Mouse (Mus musculus) kidney, postnatal 0 days (tissue): Measurements from ENCODE around the gene Amacr. TPM values are rescaled to one million over a fixed set of nuclear protein-coding genes. Genes with fewer than 3 reads are reported as not detected.

ENCODE experiments used
- ATAC-seq: fragments of 200-750 bp; cut with Nextera tagmentation; replicated peaks from 2 replicates; pipeline ENCODE4 v1.8.0; 2017; ENCODE audit warnings: low read depth, moderate number of reproducible peaks, moderate TSS enrichment, moderate library complexity; ENCODE audit not compliant: low FRiP score
- DNase-seq: peaks from one replicate; pipeline ENCODE4 v3.0.0-alpha.2; 2016; ENCODE audit warnings: low spot score
- H3K27ac ChIP-seq: fragments of 300-500 bp; sonication (generic); 2 replicates; pipeline ENCODE4 v1.5.1; 2014; ENCODE audit warnings: mild to moderate bottlenecking
- H3K27me3 ChIP-seq: fragments of 300-500 bp; sonication (generic); 2 replicates; pipeline ENCODE4 v1.6.1; 2014; ENCODE audit warnings: low read length, mixed read lengths; ENCODE audit not compliant: insufficient read depth
- H3K36me3 ChIP-seq: fragments of 300-500 bp; sonication (generic); 2 replicates; pipeline ENCODE4 v1.6.1; 2014; ENCODE audit warnings: low read length, mixed read lengths; ENCODE audit not compliant: insufficient read depth
- H3K4me1 ChIP-seq: fragments of 300-500 bp; sonication (generic); replicated peaks from 2 replicates; pipeline ENCODE4 v1.6.1; 2014; ENCODE audit warnings: antibody characterized with exemption, low read length, mixed read lengths; ENCODE audit not compliant: insufficient read depth
- H3K4me2 ChIP-seq: fragments of 300-500 bp; sonication (generic); 2 replicates; pipeline ENCODE4 v1.6.1; 2014; ENCODE audit warnings: mild to moderate bottlenecking, low read length, moderate library complexity, mixed read lengths
- H3K4me3 ChIP-seq: fragments of 300-500 bp; sonication (generic); replicated peaks from 2 replicates; pipeline ENCODE4 v1.5.1; 2014; ENCODE audit warnings: low read depth, low read length
- H3K9ac ChIP-seq: fragments of 300-500 bp; sonication (generic); 2 replicates; pipeline ENCODE4 v1.6.1; 2014; ENCODE audit warnings: low read depth, low read length
- H3K9me3 ChIP-seq: fragments of 300-500 bp; sonication (generic); replicated peaks from 2 replicates; pipeline ENCODE4 v1.6.1; 2016; ENCODE audit warnings: low read length, inconsistent platforms, mixed read lengths
- CTCF ChIP-seq: IDR thresholded peaks from 2 replicates; pipeline ENCODE4 v1.5.1; 2016; ENCODE audit warnings: antibody characterized with exemption, low read depth, mild to moderate bottlenecking, moderate library complexity
- WGBS: fragments of 180-500 bp; shearing (Covaris S2); extraction: QIAGEN DNeasy Blood & Tissue Kit; methylation state at CpG from one replicate; pipeline ENCODE4 v1.1.7; 2014; 5-methylcytosine and 5-hydroxymethylcytosine counted together
- polyA plus RNA-seq: library from polyadenylated mRNA; unstranded; fragments of >200 nt; fragmentation: Nextera tagmentation; extraction: Ambion mirVana; gene quantifications from 2 replicates; pipeline ENCODE4 v1.2.1, GENCODE M21; 2015

The Amacr gene
- polyA plus RNA-seq, 1 experiment from 2014 or later: 47.4 TPM

GRCm38 (mm10) chr15:11040067-11040466 is 58.5 kb downstream of the Amacr start:
- no peak overlapping the region for H3K4me3 ChIP-seq
- peaks cover 32% of the 10 kb centered on the region for H3K27me3 ChIP-seq
- H3K9me3 ChIP-seq: no peaks in the 10 kb centered on the region
- H3K36me3 ChIP-seq: no peaks in the 10 kb centered on the region
- H3K4me1 ChIP-seq: peaks cover 16% of the 10 kb centered on the region
- no peak for TF ChIP-seq CTCF
- H3K27ac ChIP-seq: no peak overlapping the region
- ATAC-seq (no peak), DNase-seq (peak; percentile 19)
- no peak overlapping the region for H3K9ac ChIP-seq
- H3K4me2 ChIP-seq: no peak overlapping the region
- WGBS: 37% methylated on average over 5 of the region's 5 CpGs

- ATAC-seq (no peak), DNase-seq (no peak)
- no peaks in the 10 kb centered on the region for H3K36me3 ChIP-seq
- H3K4me3 ChIP-seq: no peak overlapping the region
- 74% methylated on average over 2 of the region's 2 CpGs for WGBS
- peaks cover 21% of the 10 kb centered on the region for H3K27me3 ChIP-seq
- no peak for TF ChIP-seq CTCF
- H3K4me1 ChIP-seq: peaks cover 10% of the 10 kb centered on the region
- H3K9ac ChIP-seq: no peak overlapping the region
- no peaks in the 10 kb centered on the region for H3K9me3 ChIP-seq
- no peak overlapping the region for H3K4me2 ChIP-seq
- H3K27ac ChIP-seq: no peak overlapping the region
These were observed 59.7 kb downstream of the Amacr start for GRCm38 (mm10) chr15:11041229-11041628.

- Histone ChIP-seq H3K9ac (no peak overlapping the region), H3K4me2 (no peak overlapping the region), H3K4me3 (no peak overlapping the region), H3K4me1 (no peaks in the 10 kb centered on the region; the same call in 1 of the 2 replicates), H3K27ac (no peak overlapping the region), H3K9me3 (no peaks in the 10 kb centered on the region), H3K36me3 (no peaks in the 10 kb centered on the region), H3K27me3 (0 out of 2 replicates have a peak, but pooled peaks cover 5% of the 10 kb centered on the region)
- ATAC-seq (no peak), DNase-seq (no peak)
- WGBS: 88% methylated on average over 5 of the region's 5 CpGs
- no peak for TF ChIP-seq CTCF
These were observed 61.3 kb downstream of the Amacr start for GRCm38 (mm10) chr15:11042828-11043227.

Other genes starting within 250 kb of the Amacr start
- gene C1qtnf3, start 29.4 kb upstream of the Amacr start, polyA plus RNA-seq: 20.1 and 24.0 TPM in 2 replicates
- 0.04 TPM in 2 replicates for gene Slc45a2, start 19.0 kb downstream of the Amacr start, polyA plus RNA-seq
- 0.13 and 0.15 TPM in 2 replicates for gene Rxfp3, start 56.2 kb downstream of the Amacr start, polyA plus RNA-seq
- 1.6 and 2.1 TPM in 2 replicates for gene Adamts12, start 83.0 kb downstream of the Amacr start, polyA plus RNA-seq